Mouse (Mus musculus): ENCODE measurements at regions not wholly inside any gene's neighbourhood (a gene's known extent, or its start where the extent isn't known, plus 50 kb on each side); places are given as distances from the start of the nearest gene placed in this dataset.
"Not testable (repeated sequence)": the region's sequence is repeated elsewhere in the genome, so short reads cannot be mapped to it uniquely, and the experiment has no call there.

DNA sequence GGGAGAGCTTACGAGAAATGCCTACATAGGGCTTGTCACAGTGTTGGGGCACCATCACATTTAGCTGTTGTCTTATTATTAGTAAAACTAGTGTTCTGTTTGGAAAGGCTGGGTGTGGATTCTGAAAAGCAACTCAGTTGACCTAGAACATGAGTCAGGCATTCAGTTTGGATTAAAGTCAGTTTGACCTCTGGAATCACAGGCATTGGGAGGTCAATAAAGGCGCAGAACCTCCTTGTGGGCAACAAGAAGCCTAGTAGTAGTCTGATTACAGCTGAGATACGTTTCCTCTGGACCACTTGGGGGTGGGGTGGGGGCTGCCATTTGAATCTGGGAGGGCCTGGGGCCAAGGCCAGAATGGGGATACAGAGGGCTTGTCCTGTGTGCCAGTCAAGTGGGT is 52.1 kb upstream of the Map3k1 start:
- DNase-seq (ENCODE audit: low read depth, low spot score) = no peak

DNA sequence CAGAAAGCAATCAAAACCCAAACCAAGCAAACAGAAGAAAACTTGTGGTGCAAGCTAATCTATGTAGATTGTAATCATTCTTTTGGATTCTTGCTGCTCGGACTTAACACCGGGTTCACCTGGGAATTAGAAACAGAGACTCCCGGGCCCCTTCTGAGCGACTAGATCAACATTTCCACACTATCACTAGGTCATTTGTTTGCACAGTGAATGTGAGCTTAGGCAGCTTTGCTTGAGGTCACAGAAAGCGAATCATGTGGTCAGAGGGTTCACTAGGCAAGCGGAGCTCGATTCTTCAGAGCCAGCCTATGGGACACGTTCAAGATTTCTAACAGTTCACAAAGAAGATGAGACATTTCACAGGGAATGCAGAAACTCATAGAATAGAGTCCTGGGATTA is 53.5 kb upstream of the Map3k1 start:
- no peak for DNase-seq (ENCODE audit: low read depth, low spot score)

DNA sequence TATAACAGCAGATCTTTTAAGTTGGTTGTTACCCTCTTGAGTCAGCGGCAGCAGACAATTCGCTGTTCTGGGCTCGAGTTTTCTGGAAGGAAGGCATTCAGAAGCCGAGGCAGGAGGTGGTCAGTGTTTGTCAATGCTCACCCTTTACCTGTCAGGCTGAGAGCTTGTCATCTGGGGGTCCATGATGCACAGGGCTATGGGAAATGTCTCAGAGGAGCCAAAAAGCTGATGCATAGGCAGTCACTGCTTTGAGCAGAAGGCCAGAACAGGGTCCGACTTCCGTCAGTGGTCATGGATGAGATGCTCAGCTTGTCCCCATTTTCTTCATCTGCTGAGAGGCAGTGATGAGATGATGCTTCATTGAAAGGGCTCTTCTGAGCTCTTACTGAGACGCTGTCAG is 57.2 kb upstream of the Map3k1 start:
- no peak for DNase-seq (ENCODE audit: low read depth, low spot score)

DNA sequence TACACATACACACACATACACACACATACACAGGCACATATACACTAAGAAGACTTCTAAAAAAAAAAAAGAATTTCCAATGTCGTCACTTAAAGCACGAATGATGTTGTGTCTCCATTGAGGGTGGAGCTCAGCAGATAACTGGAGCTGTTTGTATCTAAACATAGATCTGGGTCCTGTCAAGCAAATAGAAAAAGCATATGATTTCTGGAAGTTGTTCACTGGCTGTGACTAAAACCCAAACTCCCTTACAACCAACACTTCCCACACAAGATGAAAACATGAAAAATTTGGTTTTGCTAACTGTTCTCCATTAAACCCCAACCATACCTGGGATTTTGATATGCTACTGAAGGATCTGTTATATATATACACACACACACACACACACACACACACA is 58.5 kb upstream of the Map3k1 start:
- DNase-seq (ENCODE audit: low read depth, low spot score) = no peak

DNA sequence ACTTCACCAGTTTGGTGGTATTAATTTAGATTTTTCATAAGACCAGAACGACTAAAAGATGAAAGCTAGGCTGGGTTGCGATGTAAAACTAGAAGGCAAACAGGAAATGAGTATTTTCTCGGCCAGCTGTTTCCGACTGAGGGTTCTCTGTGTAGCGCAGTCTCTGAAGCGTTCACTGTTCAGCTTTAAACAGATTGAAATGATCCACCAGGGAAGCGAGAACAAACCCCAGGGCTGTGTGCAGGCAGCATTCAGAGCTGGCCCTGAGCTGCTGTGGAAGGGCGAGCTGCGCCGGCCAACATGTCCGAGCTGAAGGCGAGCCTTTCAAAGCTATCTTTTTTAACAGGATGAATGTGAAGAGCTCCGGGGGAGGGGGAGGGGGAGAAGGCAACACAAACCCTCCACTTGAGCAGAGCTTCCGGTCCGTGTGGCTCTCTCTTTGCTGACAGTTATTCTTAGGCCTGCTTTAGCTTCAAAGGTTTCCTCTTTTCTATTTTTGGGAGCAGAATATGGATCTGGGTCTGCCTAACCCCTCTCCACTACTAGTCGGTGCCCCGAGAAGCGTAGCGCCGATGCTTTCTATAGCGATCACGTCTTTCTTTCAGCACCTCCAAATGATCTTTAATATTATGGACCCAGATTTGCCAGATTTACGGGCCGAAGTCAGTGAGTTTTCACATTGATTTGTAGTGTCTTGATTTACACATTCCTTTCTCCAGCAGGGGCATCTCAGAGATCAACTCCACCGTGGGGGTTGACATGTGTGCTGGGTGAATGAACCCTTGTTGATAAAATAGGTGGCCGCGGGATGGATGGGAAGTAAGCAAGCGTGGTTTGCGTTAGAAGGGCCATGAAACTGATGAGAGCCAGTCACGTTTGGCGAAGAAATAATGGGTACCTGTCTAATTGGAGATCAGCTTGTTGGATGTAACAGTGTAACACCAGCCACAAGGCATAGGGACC is 59.3 kb upstream of the Map3k1 start:
- no peak for DNase-seq (ENCODE audit: low read depth, low spot score)

DNA sequence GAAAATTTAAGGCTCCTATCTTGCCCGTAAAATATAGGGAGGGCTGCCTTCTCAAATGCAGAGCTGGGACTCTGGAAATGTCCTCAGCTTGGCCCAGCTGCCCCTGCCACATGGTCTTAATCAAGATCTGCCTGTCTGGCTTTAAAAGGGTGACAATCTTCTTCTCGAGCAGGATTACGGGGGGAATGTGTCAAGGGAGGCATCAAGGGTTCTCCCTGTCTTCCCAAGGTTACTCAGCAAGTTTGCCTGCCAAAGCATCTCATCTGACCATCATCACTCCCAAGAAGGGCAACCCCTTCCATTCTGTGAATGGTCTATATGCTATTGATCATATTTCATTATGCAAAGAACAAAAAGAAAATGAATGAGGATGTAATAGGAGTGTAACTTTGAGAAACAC is 60.2 kb upstream of the Map3k1 start:
- DNase-seq (ENCODE audit: low read depth, low spot score) = no peak

DNA sequence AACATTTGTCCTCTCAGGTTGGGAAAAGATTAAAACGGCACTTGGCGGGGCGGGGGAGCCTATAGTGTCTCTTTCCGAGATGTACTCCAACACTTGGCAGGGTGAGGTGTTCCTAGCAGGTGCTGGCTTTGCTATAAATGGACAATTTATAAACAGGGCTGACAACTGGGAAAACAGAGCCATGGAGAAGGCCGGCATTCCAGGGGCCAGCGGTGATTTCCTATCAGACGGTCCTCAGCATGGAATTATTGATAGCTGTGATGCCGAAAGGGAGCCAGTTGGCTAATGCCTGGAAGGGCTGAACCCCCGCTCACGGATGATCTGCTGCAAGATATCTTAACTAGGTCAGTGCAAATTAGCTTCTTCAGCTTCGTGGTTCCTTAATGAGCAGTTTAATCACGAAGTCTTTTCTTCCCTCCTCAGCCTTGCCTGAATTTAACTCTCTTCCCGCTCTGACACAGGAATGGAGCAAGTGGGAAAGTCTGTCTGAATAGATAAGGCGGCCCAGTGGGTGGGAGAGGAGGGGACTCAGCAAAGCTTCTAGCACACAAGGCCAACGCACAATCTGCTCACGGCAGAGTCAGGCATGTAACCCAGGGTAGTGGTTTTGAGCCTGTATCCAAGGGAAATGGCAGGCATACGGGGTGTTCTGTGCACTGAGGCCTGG is 61.1 kb upstream of the Map3k1 start:
- no peak for DNase-seq (ENCODE audit: low read depth, low spot score)

DNA sequence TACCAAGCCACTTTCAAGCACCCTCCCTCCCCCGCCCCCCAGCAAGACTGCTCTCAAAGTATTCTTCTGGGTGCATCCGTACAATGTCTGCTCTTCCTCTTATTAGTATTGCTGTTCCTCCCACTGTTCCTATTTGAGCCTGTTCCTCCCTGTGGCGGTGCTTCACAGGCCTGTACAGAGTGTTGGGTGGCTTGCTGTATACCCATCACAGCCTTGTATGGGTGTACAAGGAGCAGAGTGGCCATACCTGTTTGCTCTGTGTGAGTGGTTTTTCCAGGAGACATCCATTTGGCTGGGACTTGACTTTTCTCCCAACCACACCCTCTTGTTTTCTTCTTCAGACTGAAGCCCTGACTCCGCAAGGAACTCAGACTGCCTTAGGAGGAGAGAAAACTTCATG is 61.7 kb upstream of the Map3k1 start:
- no peak for DNase-seq (ENCODE audit: low read depth, low spot score)

DNA sequence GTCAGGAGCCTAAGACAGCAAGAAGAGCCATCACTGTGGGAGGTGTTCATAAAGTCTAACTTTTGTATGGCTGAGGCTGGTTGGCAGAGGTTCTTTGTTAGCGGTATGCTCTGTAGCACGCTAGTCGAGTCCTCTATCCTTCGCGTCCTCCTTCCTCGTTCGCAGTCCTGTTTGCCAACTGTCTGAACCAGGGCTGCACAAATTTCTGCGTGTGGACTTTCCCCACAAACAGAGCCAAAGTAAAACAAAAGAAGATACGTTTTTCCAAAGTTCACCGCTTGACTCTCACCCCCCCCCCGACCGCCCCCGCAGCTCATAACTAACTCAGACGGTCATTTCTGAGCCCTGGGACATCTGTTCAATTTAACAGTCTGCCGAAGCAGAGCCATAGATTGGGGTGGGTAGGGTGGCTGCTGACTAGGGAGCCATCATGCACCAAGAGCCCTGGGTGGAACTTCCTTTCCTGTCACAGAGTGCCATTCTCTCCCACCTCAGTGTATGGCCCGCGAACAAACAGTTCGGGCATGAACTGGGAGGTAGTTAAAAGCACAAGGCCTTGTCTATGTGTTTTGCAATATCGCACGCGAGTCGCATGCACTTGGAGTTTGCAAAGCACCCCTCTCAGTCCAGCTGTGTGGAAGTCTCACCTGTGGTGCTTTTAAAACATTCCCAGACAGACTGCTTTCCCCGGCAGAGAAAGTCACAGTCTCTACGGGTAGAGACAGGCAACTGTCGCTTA is 63.0 kb upstream of the Map3k1 start:
- DNase-seq (ENCODE audit: low read depth, low spot score) = no peak

DNA sequence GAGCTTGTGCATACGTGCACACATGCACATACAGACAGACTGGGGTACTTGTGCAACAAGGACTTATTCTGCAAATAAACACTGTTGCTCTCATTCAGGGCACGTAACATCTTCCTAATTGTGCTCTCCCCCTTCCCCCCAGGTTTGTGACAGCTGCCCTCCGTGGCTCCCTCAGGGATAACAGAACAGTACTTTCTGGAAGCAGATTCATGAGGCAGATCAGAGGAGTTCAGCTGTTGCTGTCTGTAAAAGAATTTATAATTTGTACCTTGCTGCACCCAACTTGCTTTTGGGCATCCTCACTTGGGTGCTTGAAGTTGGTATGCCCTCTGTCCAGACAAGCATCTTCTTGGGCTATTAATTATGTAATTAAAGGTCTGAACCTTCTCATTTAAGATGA is 65.5 kb upstream of the Map3k1 start:
- DNase-seq (ENCODE audit: low read depth, low spot score) = no peak

DNA sequence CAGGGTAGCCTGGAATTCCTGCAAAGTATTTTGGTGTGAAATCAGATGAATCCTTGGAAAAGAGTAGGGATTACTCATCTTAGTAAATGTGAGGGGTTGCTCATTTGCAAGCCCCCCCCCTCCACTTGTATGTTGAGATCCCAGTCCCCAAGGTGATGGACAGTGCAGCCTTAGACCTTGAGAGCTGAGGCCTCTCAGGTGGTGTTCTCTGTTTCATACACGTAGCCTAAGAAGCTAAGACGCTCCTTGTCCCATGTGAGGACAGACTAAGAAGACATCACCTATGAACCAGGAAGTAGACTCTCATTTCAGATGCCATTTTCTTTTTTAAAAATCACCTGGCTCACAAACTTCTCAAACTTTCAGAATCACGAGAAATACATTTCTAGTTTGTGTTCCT is 67.6 kb upstream of the Map3k1 start:
- no peak for DNase-seq (ENCODE audit: low read depth, low spot score)

DNA sequence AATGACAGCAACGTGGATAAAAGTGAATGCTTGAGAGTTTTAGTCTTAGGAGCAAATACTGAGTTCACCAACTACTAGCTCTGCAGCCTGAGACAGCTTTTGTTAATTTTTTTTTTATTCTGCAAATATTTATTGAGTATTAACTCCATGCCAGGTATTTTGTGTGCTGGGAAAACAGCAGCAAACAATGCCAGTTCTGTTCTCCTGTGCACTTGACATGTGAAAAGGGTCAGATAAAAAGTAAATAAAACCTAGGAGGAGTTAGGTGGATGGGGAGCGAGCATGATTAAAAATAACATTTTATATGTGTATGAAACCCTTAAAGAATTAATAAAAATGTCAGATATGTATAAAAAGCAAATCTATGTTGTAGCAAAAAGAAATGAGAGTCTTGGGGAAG is 68.1 kb upstream of the Map3k1 start:
- DNase-seq (ENCODE audit: low read depth, low spot score) = no peak

DNA sequence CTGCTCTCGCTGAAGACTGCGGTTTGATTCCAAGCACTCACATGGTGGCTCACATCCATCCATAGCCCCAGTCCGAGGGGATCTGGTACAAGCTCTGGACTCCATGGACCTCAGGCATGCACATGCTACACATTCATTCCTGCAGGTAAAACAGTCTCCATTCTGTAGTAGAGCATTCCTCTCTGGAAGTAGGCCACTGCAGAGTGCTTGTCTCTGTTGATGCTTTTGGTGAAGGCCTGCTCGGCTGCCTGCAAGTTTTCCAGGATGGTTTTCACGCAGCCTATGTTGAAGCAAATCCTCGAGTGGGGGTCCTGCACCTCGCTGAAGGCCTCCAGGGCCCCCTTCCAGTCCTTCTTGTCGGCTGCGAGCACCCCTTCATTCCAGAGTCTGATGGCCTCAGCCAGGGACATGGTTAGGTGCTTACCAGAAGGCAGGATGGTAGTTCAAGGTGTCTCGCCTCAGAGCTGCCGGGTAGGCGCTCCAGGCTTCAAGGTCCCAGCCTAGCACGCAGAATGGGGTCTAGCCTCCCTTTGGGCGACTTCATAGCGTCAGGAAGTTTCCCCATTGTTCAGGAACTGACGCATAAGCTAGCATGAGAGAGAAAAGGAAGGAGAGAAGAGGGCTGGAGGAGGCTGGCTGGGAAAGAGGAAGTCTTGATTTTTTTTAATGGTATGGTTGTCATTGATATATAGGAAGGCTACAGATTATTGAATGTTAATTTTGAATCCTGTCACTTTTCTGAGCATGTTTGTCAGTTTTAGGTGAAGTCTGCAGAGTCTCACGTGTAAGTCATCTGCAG is 75.2 kb upstream of the Map3k1 start:
- not testable (repeated sequence) for DNase-seq (ENCODE audit: low read depth, low spot score)

DNA sequence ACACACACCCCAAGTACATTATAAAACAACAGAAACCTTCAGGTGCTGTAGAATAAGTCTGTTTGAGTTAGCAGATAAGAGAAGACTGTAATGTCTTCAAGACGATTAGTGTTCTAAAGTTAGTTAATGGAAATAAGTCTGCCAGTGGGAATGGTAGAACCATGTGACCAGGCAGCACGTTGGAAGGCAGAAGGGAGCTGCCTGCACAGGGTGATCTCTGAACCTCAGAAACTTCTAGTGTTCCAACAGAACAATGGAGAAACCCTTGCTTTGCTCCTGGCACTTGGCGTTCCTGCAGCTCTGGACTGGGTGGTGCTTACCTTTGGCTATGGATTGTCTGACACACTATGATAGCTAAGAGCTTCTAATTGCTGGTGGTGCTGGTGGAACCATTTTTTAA is 82.0 kb upstream of the Map3k1 start:
- DNase-seq (ENCODE audit: low read depth, low spot score) = no peak

DNA sequence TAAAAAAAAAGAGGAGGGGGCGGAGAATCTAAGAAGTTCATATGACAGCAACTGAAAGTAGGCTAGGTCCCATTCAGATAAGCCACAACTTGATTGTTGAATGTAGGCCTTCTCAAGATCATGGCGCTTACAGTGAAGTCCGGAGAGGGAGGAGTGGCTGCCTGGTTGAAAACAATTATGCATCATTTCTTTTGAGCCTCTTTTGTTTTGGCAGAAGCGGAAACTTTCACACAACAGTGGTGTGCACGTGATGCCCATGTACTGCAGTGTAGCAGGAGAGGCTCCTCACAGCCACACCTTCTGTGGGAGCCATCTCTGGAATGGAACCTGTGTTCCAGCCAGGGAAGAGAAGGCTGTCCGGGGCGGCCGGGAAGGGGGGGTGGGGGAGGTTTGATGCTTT is 83.3 kb upstream of the Map3k1 start:
- DNase-seq (ENCODE audit: low read depth, low spot score) = no peak

DNA sequence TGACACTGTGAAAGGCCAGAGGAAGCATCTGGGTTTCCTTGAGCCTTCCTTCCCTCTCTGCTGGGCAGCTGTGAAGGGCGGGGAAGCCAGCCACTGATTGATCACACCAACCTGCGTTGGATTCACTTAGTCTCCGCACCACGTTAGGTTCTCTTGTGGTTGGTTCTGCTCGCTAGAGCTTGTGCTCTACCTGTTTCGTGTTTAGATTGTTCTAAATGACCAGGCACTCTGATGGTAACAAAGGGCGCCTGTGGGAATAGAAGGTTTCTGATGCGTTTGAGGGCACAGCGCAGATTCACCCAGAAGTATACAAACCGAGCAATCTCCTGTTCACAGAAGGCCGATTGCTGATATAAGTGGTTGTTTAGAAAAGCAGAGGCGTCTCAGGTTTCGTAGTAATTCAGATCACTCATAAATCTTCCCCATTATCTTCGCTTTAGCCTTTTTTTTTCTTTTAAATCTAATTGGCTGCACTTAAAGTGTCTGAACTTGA is 84.5 kb upstream of the Map3k1 start:
- DNase-seq (ENCODE audit: low read depth, low spot score) = no peak

DNA sequence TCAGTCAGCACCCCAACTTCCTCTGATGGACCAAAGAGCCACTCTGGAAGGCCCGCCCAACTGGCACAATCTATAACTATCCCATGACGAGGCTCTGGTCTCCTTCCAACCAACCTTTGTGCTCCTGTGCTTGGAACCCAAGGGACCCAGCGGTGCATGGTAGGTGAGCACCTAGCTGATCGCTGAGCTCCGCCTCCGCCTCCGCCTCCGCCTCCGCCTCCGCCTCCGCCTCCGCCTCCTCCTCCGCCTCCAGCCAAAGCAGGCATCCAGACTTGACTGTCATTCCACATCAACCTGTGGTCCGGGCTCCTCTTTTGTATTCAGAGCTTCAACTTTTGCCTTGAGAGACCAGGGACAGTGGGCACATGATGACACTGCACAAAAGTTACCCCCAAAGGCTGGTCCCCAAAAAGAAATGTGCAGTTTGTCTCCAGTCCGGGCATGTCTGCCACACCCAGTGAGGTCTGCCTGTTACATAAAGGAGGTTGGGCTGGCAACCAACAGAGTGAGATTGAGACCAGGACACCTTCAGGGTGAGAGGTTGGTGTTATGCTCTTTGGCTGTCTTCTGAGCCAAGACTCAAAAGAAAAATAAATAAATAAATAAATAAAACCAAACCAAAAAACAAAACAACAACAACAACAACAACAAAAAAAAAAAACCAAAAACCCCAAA is 86.1 kb upstream of the Map3k1 start:
- peak; percentile 80 for DNase-seq (ENCODE audit: low read depth, low spot score)

DNA sequence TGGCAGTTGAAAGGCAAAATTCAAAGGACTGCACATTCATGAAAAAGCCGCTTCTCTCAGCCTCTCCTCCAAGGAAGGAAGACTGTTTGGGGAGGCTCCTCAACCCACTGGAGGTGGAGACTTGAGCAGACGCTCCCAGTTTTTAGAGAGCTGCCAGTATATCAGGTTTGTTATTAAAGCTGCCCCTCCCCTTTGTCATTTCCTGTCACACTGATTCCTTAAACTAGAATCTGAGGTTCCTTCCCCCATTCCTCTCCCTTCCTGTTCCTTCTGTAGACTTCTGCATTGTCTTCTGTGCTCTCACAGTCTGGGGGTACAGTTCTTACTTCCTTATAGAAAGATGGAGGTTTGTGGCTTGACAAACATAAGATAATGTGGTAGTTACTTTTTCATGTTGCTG is 87.5 kb upstream of the Map3k1 start:
- DNase-seq (ENCODE audit: low read depth, low spot score) = no peak

DNA sequence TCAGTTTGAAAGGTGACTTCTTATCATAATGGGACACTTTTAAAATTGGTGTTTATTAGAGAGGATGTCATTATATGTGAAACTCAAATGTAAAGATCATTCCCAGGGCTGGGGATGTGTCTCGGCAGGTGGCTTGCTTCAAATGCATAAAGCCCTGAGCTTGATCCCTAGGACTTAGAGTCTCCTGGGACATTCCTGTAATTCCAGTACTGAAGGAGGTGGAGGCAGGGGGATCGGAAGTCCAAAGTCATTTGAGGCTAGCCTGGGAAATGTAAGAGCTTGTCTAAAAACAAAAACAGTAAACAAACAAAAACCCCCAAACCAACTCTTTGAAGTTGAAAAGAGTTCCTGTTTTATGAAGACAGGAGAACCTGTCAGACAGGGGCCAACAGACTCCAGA is 94.6 kb upstream of the Map3k1 start:
- DNase-seq (ENCODE audit: low read depth, low spot score) = peak; percentile 56

DNA sequence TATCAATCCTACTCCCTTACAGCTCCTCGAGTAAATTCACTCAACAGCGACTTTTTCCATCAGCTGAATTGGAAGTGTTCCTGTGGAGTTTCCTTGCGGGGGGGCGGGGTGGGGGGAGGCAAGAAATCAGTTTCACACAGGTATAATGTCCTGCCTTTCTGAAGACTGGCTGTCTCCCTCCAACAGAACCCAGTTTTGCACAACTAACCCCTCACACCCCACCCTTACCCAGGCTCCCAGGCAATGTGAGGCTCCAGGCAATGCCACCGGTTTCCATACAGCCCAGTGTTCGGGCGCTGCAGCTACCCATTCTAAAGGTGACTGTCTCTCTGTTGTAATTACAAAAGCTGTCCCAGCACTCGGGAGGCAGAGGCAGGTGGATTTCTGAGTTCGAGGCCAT is 95.1 kb upstream of the Map3k1 start:
- DNase-seq (ENCODE audit: low read depth, low spot score) = no peak
